Mouse (Mus musculus) E14TG2a.4 (cell line): ENCODE results near the gene Pan3.

Source experiments
- H3K27me3 ChIP-seq: 2 replicates; pipeline ENCODE4 v1.6.1; 2014; ENCODE audit warnings: low read length, control low read depth; ENCODE audit not compliant: insufficient read depth
- H3K36me3 ChIP-seq: 2 replicates; pipeline ENCODE4 v1.6.1; 2014; ENCODE audit warnings: low read length, control low read depth; ENCODE audit not compliant: insufficient read depth
- H3K4me1 ChIP-seq: replicated peaks from 2 replicates; pipeline ENCODE4 v1.6.1; 2014; ENCODE audit warnings: low read depth, low read length, control low read depth
- H3K4me3 ChIP-seq: replicated peaks from 2 replicates; pipeline ENCODE4 v1.5.1; 2014; ENCODE audit warnings: mild to moderate bottlenecking, low read length
- H3K9me3 ChIP-seq: 2 replicates; pipeline ENCODE4 v1.6.1; 2014; ENCODE audit warnings: low read length, control low read depth
- CTCF ChIP-seq: conservative IDR thresholded peaks from 2 replicates; pipeline ENCODE4 v1.5.1; 2014; ENCODE audit warnings: low read length
- NANOG ChIP-seq: IDR thresholded peaks from 2 replicates; pipeline ENCODE4 v1.6.1; 2014; ENCODE audit warnings: borderline replicate concordance, low read length, mixed read lengths
- POU5F1 ChIP-seq: IDR thresholded peaks from 2 replicates; pipeline ENCODE4 v1.6.1; 2014; ENCODE audit warnings: low read length, borderline replicate concordance

Pan3 gene

GRCm38 (mm10) chr5:147496921-147497320 lies 67.0 kb downstream of the Pan3 start:
- TF ChIP-seq NANOG (no peak), CTCF (no peak), POU5F1 (no peak)
- Histone ChIP-seq H3K4me3 (no peak overlapping the region), H3K36me3 (peaks cover 22% of the 10 kb centered on the region), H3K4me1 (peaks cover 36% of the 10 kb centered on the region), H3K9me3 (no peaks in the 10 kb centered on the region), H3K27me3 (no peaks in the 10 kb centered on the region)

GRCm38 (mm10) chr5:147497714-147498113 lies 67.8 kb downstream of the Pan3 start:
- peaks cover 22% of the 10 kb centered on the region for H3K36me3 ChIP-seq
- no peak for TF ChIP-seq CTCF
- no peak for TF ChIP-seq POU5F1
- no peak for TF ChIP-seq NANOG
- peaks cover 36% of the 10 kb centered on the region for H3K4me1 ChIP-seq
- no peak overlapping the region for H3K4me3 ChIP-seq
- H3K27me3 ChIP-seq, result no peaks in the 10 kb centered on the region
- H3K9me3 ChIP-seq, result no peaks in the 10 kb centered on the region

GRCm38 (mm10) chr5:147501456-147501998 lies 71.6 kb downstream of the Pan3 start:
- Histone ChIP-seq H3K4me3 (no peak overlapping the region), H3K9me3 (no peaks in the 10 kb centered on the region), H3K27me3 (no peaks in the 10 kb centered on the region), H3K4me1 (peaks cover 36% of the 10 kb centered on the region), H3K36me3 (peaks cover 17% of the 10 kb centered on the region; the same call in 1 of the 2 replicates)
- TF ChIP-seq POU5F1 (no peak), CTCF (no peak), NANOG (no peak)

- TF ChIP-seq POU5F1 (no peak), CTCF (no peak), NANOG (no peak)
- no peaks in the 10 kb centered on the region for H3K27me3 ChIP-seq
- H3K36me3 ChIP-seq, result peaks cover 12% of the 10 kb centered on the region; the same call in 1 of the 2 replicates
- H3K9me3 ChIP-seq, result no peaks in the 10 kb centered on the region
- H3K4me1 ChIP-seq, result peaks cover 27% of the 10 kb centered on the region
- no peak overlapping the region for H3K4me3 ChIP-seq
Measured at GRCm38 (mm10) chr5:147502921-147503320, 73.0 kb downstream of the Pan3 start.

- no peak for TF ChIP-seq NANOG
- TF ChIP-seq CTCF, result no peak
- TF ChIP-seq POU5F1, result no peak
- Histone ChIP-seq H3K36me3 (no peaks in the 10 kb centered on the region; the same call in 1 of the 2 replicates), H3K4me3 (no peak overlapping the region), H3K4me1 (no peaks in the 10 kb centered on the region), H3K27me3 (no peaks in the 10 kb centered on the region), H3K9me3 (no peaks in the 10 kb centered on the region)
Measured at GRCm38 (mm10) chr5:147511350-147511749, 81.4 kb downstream of the Pan3 start.

GRCm38 (mm10) chr5:147527006-147527405 lies 97.0 kb downstream of the Pan3 start:
- no peak overlapping the region for H3K4me3 ChIP-seq
- H3K9me3 ChIP-seq, result no peaks in the 10 kb centered on the region
- no peaks in the 10 kb centered on the region for H3K27me3 ChIP-seq
- TF ChIP-seq POU5F1 (no peak), NANOG (no peak), CTCF (no peak)
- H3K4me1 ChIP-seq, result no peaks in the 10 kb centered on the region
- peaks cover 63% of the 10 kb centered on the region for H3K36me3 ChIP-seq

GRCm38 (mm10) chr5:147527788-147528187 lies 97.8 kb downstream of the Pan3 start:
- Histone ChIP-seq H3K36me3 (peaks cover 65% of the 10 kb centered on the region), H3K9me3 (no peaks in the 10 kb centered on the region), H3K27me3 (no peaks in the 10 kb centered on the region), H3K4me1 (no peaks in the 10 kb centered on the region), H3K4me3 (no peak overlapping the region)
- no peak for TF ChIP-seq POU5F1
- TF ChIP-seq CTCF, result no peak
- TF ChIP-seq NANOG, result no peak

GRCm38 (mm10) chr5:147532031-147532430 lies 102.1 kb downstream of the Pan3 start:
- H3K4me1 ChIP-seq, result no peaks in the 10 kb centered on the region
- no peak overlapping the region for H3K4me3 ChIP-seq
- H3K9me3 ChIP-seq, result no peaks in the 10 kb centered on the region
- TF ChIP-seq CTCF, result no peak
- no peak for TF ChIP-seq NANOG
- TF ChIP-seq POU5F1, result no peak
- H3K27me3 ChIP-seq, result no peaks in the 10 kb centered on the region
- H3K36me3 ChIP-seq, result peaks cover 64% of the 10 kb centered on the region

GRCm38 (mm10) chr5:147539409-147539808 lies 109.4 kb downstream of the Pan3 start:
- no peak for TF ChIP-seq POU5F1
- TF ChIP-seq CTCF, result no peak
- TF ChIP-seq NANOG, result no peak
- H3K27me3 ChIP-seq, result no peaks in the 10 kb centered on the region
- H3K4me1 ChIP-seq, result no peaks in the 10 kb centered on the region
- peaks cover 87% of the 10 kb centered on the region for H3K36me3 ChIP-seq
- no peaks in the 10 kb centered on the region for H3K9me3 ChIP-seq
- no peak overlapping the region for H3K4me3 ChIP-seq
